Mouse (Mus musculus) brain, embryonic 14.5 days (tissue): ENCODE measurements around the gene 4931428L18Rik. TPM values are rescaled to one million over a fixed set of nuclear protein-coding genes. Genes with fewer than 3 reads are reported as not detected.

Source experiments
- DNase-seq: peaks from one replicate; pipeline ENCODE4 v3.0.0-alpha.2; 2011; ENCODE audit warnings: low read depth
- CTCF ChIP-seq: fragments of 200-500 bp; IDR thresholded peaks from 2 replicates; pipeline ENCODE4 v1.5.1; 2012; ENCODE audit warnings: inconsistent platforms, mild to moderate bottlenecking, moderate library complexity, borderline replicate concordance; ENCODE audit not compliant: insufficient read depth, insufficient read length; ENCODE audit errors: extremely low read depth
- POLR2A ChIP-seq: fragments of 200-500 bp; IDR thresholded peaks from 2 replicates; pipeline ENCODE4 v1.6.1; 2012; ENCODE audit warnings: mild to moderate bottlenecking, inconsistent platforms, borderline replicate concordance; ENCODE audit not compliant: poor library complexity, insufficient read depth, insufficient read length, severe bottlenecking; ENCODE audit errors: extremely low read depth
- polyA plus RNA-seq: library from polyadenylated mRNA; depleted of rRNA; stranded (reverse); fragments of >200 nt; gene quantifications from 2 replicates; pipeline ENCODE4 v1.2.3, GENCODE M21; 2012

4931428L18Rik gene
- polyA plus RNA-seq, 1 experiment = not detected

- TF ChIP-seq POLR2A (no peak), CTCF (no peak)
- peak; percentile 75 for DNase-seq
These were observed 44.2 kb downstream of the 4931428L18Rik start for GRCm38 (mm10) chr1:31178264-31178663.

GRCm38 (mm10) chr1:31176101-31176500, 46.4 kb downstream of the 4931428L18Rik start, which contains the start of gene Lgsn:
Gene Lgsn, plus strand, starts transcription at chr1:31176401.
- no peak for TF ChIP-seq POLR2A
- TF ChIP-seq CTCF = no peak
- DNase-seq = no peak

- no peak for DNase-seq
- TF ChIP-seq POLR2A = no peak
- TF ChIP-seq CTCF = no peak
These were observed 47.1 kb downstream of the 4931428L18Rik start for GRCm38 (mm10) chr1:31175401-31175800.

GRCm38 (mm10) chr1:31165326-31166121, 57.0 kb downstream of the 4931428L18Rik start:
- DNase-seq = no peak
- no peak for TF ChIP-seq POLR2A
- no peak for TF ChIP-seq CTCF

- no peak for TF ChIP-seq CTCF
- no peak for TF ChIP-seq POLR2A
- DNase-seq = no peak
These were observed 57.8 kb downstream of the 4931428L18Rik start for GRCm38 (mm10) chr1:31164527-31165189.

GRCm38 (mm10) chr1:31156884-31157283, 65.6 kb downstream of the 4931428L18Rik start:
- TF ChIP-seq POLR2A = no peak
- no peak for TF ChIP-seq CTCF
- no peak for DNase-seq

- TF ChIP-seq POLR2A (no peak), CTCF (no peak)
- DNase-seq = no peak
These were observed 66.3 kb downstream of the 4931428L18Rik start for GRCm38 (mm10) chr1:31156185-31156584.

GRCm38 (mm10) chr1:31153793-31154349, 68.6 kb downstream of the 4931428L18Rik start:
- DNase-seq = peak; percentile 78
- TF ChIP-seq CTCF (peak; percentile 77; the same call in 1 of the 2 replicates), POLR2A (no peak)

- no peak for DNase-seq
- TF ChIP-seq POLR2A (no peak), CTCF (no peak)
These were observed 69.6 kb downstream of the 4931428L18Rik start for GRCm38 (mm10) chr1:31152799-31153426.

- no peak for DNase-seq
- TF ChIP-seq POLR2A = no peak
- no peak for TF ChIP-seq CTCF
These were observed 71.9 kb downstream of the 4931428L18Rik start for GRCm38 (mm10) chr1:31150546-31150945.

- no peak for DNase-seq
- no peak for TF ChIP-seq CTCF
- no peak for TF ChIP-seq POLR2A
These were observed 72.8 kb downstream of the 4931428L18Rik start for GRCm38 (mm10) chr1:31149671-31150070.

- no peak for DNase-seq
- no peak for TF ChIP-seq CTCF
- no peak for TF ChIP-seq POLR2A
These were observed 78.9 kb downstream of the 4931428L18Rik start for GRCm38 (mm10) chr1:31143571-31143970.
